Mouse (Mus musculus): ENCODE results near the gene Fhit. TPM values are rescaled to one million over a fixed set of nuclear protein-coding genes. Genes with fewer than 3 reads are reported as not detected.

Gene Fhit
- total RNA-seq (2023) = 5.8 TPM

DNA sequence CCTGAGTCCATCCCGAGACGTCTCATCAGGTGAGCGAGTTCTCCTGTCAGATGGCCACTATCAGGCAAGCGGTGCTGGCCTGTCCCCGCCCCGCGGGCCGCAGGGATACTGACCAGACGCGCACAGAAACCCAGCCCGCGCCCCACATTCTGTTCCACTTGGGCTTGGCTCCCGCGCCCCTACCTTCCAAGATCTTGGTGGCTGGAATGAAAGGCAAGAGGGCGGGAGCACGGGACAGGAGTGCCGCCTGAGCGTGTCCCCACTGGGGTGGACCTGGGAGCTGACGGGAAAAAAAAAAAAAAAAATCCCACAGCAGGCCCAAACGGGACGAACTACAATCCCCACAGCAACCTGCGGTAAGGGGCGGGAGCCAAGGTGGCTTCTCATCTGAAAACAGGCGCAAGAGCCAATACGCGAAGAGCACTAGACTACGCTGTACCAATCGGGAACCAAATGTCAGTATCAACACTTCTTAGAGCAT lies at the start of gene Fhit:
Gene Fhit (minus strand): TSS at position 285 of the 481 bp plus-strand sequence.

Other genes with a start within 250 kb of the Fhit start
- gene Gm3839, start 194.7 kb upstream of the Fhit start, total RNA-seq (2023) = not detected

All from CD8-positive naive resting alpha-beta T cell, adult 57 days (primary cell).